8 mouse cellular contexts compared by ENCODE assay signal in genomic region chr17:21384057-21384411, GRCm38 (mm10). TPM values are rescaled to one million over a fixed set of nuclear protein-coding genes. Genes with fewer than 3 reads are reported as not detected.
A peak's percentile ranks its signal among the peaks of the same experiment; 100 is the strongest.
DNase-seq lines count a peak whose midpoint lies in the region; ATAC-seq and TF ChIP-seq lines count a peak whose summit lies in the region.

No protein-coding gene starts in this region.

- no peaks in the 10 kb centered on the region for H3K27me3 ChIP-seq in thymus, adult 2 months (ENCODE audit: control insufficient read depth, insufficient read depth, low read length)
- H3K27me3 ChIP-seq in forebrain, embryonic 10.5 days (ENCODE audit: poor library complexity, severe bottlenecking), result no peaks in the 10 kb centered on the region
- no peaks in the 10 kb centered on the region for H3K27me3 ChIP-seq in limb, embryonic 13.5 days
- no peaks in the 10 kb centered on the region for H3K27me3 ChIP-seq in myocyte (ENCODE audit: control insufficient read depth, insufficient read depth, insufficient read length)

- H3K9me3 ChIP-seq in forebrain, embryonic 10.5 days, result no peaks in the 10 kb centered on the region
- H3K9me3 ChIP-seq in limb, embryonic 13.5 days, result no peaks in the 10 kb centered on the region

- H3K4me3 ChIP-seq in thymus, adult 2 months (ENCODE audit: control insufficient read depth, insufficient read depth, low read length), result peak overlapping the region; percentile 58
- H3K4me3 ChIP-seq in forebrain, embryonic 10.5 days, result peak overlapping the region; percentile 58
- peak overlapping the region; percentile 52 for H3K4me3 ChIP-seq in limb, embryonic 13.5 days
- peak overlapping the region; percentile 20 for H3K4me3 ChIP-seq in myocyte

- no peak for TF ChIP-seq POLR2A in thymus, adult 2 months (IDR thresholded peaks at IDR 0.05; ENCODE audit: control insufficient read depth, extremely low read depth, insufficient read depth, low read length, poor library complexity)
- TF ChIP-seq POLR2A in myocyte (IDR thresholded peaks at IDR 0.05; ENCODE audit: insufficient read length, low read depth), result no peak

- peaks cover 4% of the 10 kb centered on the region; the same call in 1 of the 2 replicates for H3K4me1 ChIP-seq in thymus, adult 2 months (replicated peaks; ENCODE audit: control insufficient read depth, insufficient read depth, low read length)
- peaks cover 9% of the 10 kb centered on the region for H3K4me1 ChIP-seq in forebrain, embryonic 10.5 days
- no peaks in the 10 kb centered on the region; the same call in 1 of the 2 replicates for H3K4me1 ChIP-seq in limb, embryonic 13.5 days

- no peak for DNase-seq in thymus, adult 2 months
- DNase-seq in thymus, postnatal 0 days (ENCODE audit: low spot score), result no peak
- no peak for DNase-seq in forebrain, embryonic 10.5 days (ENCODE audit: extremely low spot score, low spot score)
- no peak for DNase-seq in right cerebral cortex, postnatal 36 days (ENCODE audit: low spot score in 2 of 2)
- no peak for DNase-seq in left cerebral cortex, postnatal 4 days
- no peak for DNase-seq in frontal cortex, postnatal 14 days (ENCODE audit: low spot score in 2 of 2)

- H3ac ChIP-seq in myocyte (ENCODE audit: control insufficient read depth, insufficient read length), result no peak overlapping the region

- WGBS in thymus, adult 2 months, result 10% methylated on average over 8 of the region's 8 CpGs
- WGBS in forebrain, embryonic 10.5 days, result 23% methylated on average over 8 of the region's 8 CpGs
- 19% methylated on average over 8 of the region's 8 CpGs for WGBS in limb, embryonic 13.5 days

- H3K4me2 ChIP-seq in limb, embryonic 13.5 days (replicated peaks), result peak overlapping the region; percentile 77
- H3K4me2 ChIP-seq in myocyte (ENCODE audit: low read depth), result peak overlapping the region; percentile 10

- intact Hi-C loops in left cerebral cortex, postnatal 4 days (cut with DNase I), result no loop called here

- H3K27ac ChIP-seq in thymus, adult 2 months (ENCODE audit: control insufficient read depth, insufficient read depth, low read length), result peak overlapping the region; percentile 36; the same call in 1 of the 2 replicates
- H3K27ac ChIP-seq in forebrain, embryonic 10.5 days, result peak overlapping the region; percentile 69
- no peak overlapping the region; the same call in 1 of the 2 replicates for H3K27ac ChIP-seq in limb, embryonic 13.5 days

- peak overlapping the region; percentile 58 for H3K9ac ChIP-seq in limb, embryonic 13.5 days

- H3K36me3 ChIP-seq in thymus, adult 2 months (ENCODE audit: control insufficient read depth, insufficient read depth, low read length), result no peaks in the 10 kb centered on the region
- no peaks in the 10 kb centered on the region for H3K36me3 ChIP-seq in forebrain, embryonic 10.5 days (replicated peaks)
- H3K36me3 ChIP-seq in limb, embryonic 13.5 days, result no peaks in the 10 kb centered on the region
- H3K36me3 ChIP-seq in myocyte (ENCODE audit: control insufficient read depth, insufficient read depth), result no peaks in the 10 kb centered on the region

- no peak for TF ChIP-seq CTCF in thymus, adult 2 months (IDR thresholded peaks at IDR 0.05; ENCODE audit: borderline replicate concordance, control insufficient read depth, extremely low read depth, insufficient read depth, low read length, poor library complexity)

- no peaks in the 10 kb centered on the region for H3K79me2 ChIP-seq in myocyte (ENCODE audit: control insufficient read depth, insufficient read depth)

- peak; percentile 49 for ATAC-seq in limb, embryonic 13.5 days (ENCODE audit: low FRiP score, low read depth)

TF ChIP-seq in myocyte, 11 proteins besides CTCF, POLR2A, EP300 and RAD21:
- TF ChIP-seq TCF12 (IDR thresholded peaks at IDR 0.05; ENCODE audit: insufficient read depth, poor library complexity, severe bottlenecking), result no peak
- peak; percentile 79 for TF ChIP-seq USF1 (IDR thresholded peaks at IDR 0.05; ENCODE audit: low read depth)
- TF ChIP-seq SRF (IDR thresholded peaks at IDR 0.05; ENCODE audit: control insufficient read depth, insufficient read length, low read depth), result no peak
- TF ChIP-seq POLR2AphosphoS2 (IDR thresholded peaks at IDR 0.05; ENCODE audit: insufficient read length, low read depth), result no peak
- TF ChIP-seq CEBPB (IDR thresholded peaks at IDR 0.05; ENCODE audit: insufficient read depth, poor library complexity, severe bottlenecking), result no peak
TF ChIP-seq in myocyte: peak in this region for 1.

RNA-seq across cellular contexts. Expression of gene Zfp677, which starts 0.5 kb away (rescaled TPM):
- polyA plus RNA-seq in thymus, adult 2 months (2012; rRNA removed), result 0.43 and 0.57 TPM in 2 replicates
- 5.2 and 5.5 TPM in 2 replicates for polyA plus RNA-seq in thymus, postnatal 0 days (2015; fragmentation: Nextera tagmentation; extraction: Ambion mirVana)
- polyA plus RNA-seq in forebrain, embryonic 10.5 days (2016; fragmentation: Nextera tagmentation; extraction: Ambion mirVana), result 1.9 and 3.1 TPM in 2 replicates
- polyA plus RNA-seq in limb, embryonic 13.5 days (2015; fragmentation: Nextera tagmentation; extraction: Ambion mirVana), result 3.5 and 4.6 TPM in 2 replicates
- polyA plus RNA-seq in myocyte (2012; fragmentation: generic; extraction: Trizol), result 0.10 TPM
- total RNA-seq in left cerebral cortex, postnatal 4 days (2021), result 1 to 10 TPM; 3.3 to 3.5 TPM

RNA-seq across cellular contexts. Expression of gene Zfp54, which starts 39.0 kb away (rescaled TPM):
- polyA plus RNA-seq in thymus, adult 2 months (2012; rRNA removed), result 1.4 and 2.0 TPM in 2 replicates
- 9.2 and 9.8 TPM in 2 replicates for polyA plus RNA-seq in thymus, postnatal 0 days (2015; fragmentation: Nextera tagmentation; extraction: Ambion mirVana)
- polyA plus RNA-seq in forebrain, embryonic 10.5 days (2016; fragmentation: Nextera tagmentation; extraction: Ambion mirVana), result 2.6 and 2.9 TPM in 2 replicates
- 4.1 and 4.8 TPM in 2 replicates for polyA plus RNA-seq in limb, embryonic 13.5 days (2015; fragmentation: Nextera tagmentation; extraction: Ambion mirVana)
- 0.59 TPM for polyA plus RNA-seq in myocyte (2012; fragmentation: generic; extraction: Trizol)
- 1 to 10 TPM; 2.7 to 3.6 TPM for total RNA-seq in left cerebral cortex, postnatal 4 days (2021)
